9 mouse cellular contexts compared by ENCODE assay signal in genomic region chr8:113847606-113848080, GRCm38 (mm10). TPM values are rescaled to one million over a fixed set of nuclear protein-coding genes. Genes with fewer than 3 reads are reported as not detected.
DNase-seq lines count a peak whose midpoint lies in the region; ATAC-seq and TF ChIP-seq lines count a peak whose summit lies in the region.
"Had no signal": no experiment of that assay in that cellular context is flagged by ENCODE, and none has a peak within 500 bp of the region (broad histone marks: within the 10 kb centered on the region; RNA-seq: fewer than 3 reads in every experiment).

No protein-coding gene starts in this region.

- H3K4me1 ChIP-seq in kidney, embryonic 14.5 days (ENCODE audit: control insufficient read depth, insufficient read depth, low read length): peaks cover 10% of the 10 kb centered on the region; the same call in 1 of the 2 replicates
- H3K4me1 ChIP-seq in kidney, adult 2 months (ENCODE audit: control insufficient read depth, insufficient read depth, low read length): no peaks in the 10 kb centered on the region
- H3K4me1 ChIP-seq in cortical plate, adult 2 months (ENCODE audit: control insufficient read depth, insufficient read depth, low read length): no peaks in the 10 kb centered on the region; the same call in 1 of the 2 replicates
- H3K4me1 ChIP-seq in hindbrain, embryonic 12.5 days: peaks cover 9% of the 10 kb centered on the region; the same call in 1 of the 2 replicates
- peaks cover 10% of the 10 kb centered on the region; the same call in 1 of the 2 replicates for H3K4me1 ChIP-seq in midbrain, embryonic 16.5 days (ENCODE audit: control insufficient read depth, insufficient read depth, low read length)

- peaks cover 37% of the 10 kb centered on the region for H3K27me3 ChIP-seq in kidney, embryonic 14.5 days (ENCODE audit: control insufficient read depth, insufficient read depth, low read length)
- 0 out of 2 replicates have a peak, but pooled peaks cover 2% of the 10 kb centered on the region for H3K27me3 ChIP-seq in kidney, adult 2 months (replicated peaks; ENCODE audit: control insufficient read depth, insufficient read depth, low read length)
- H3K27me3 ChIP-seq in hindbrain, embryonic 12.5 days: peaks cover 42% of the 10 kb centered on the region
- H3K27me3 ChIP-seq in midbrain, embryonic 16.5 days (ENCODE audit: control insufficient read depth, insufficient read depth, low read depth, low read length): 0 out of 2 replicates have a peak, but pooled peaks cover 3% of the 10 kb centered on the region

- peak overlapping the region; percentile 55 for H3K4me3 ChIP-seq in kidney, embryonic 14.5 days (ENCODE audit: low read length)
- no peak overlapping the region for H3K4me3 ChIP-seq in kidney, adult 2 months (ENCODE audit: insufficient read depth, low read depth, low read length)
- H3K4me3 ChIP-seq in cortical plate, adult 2 months (ENCODE audit: insufficient read depth, low read length): peak overlapping the region; percentile 32
- H3K4me3 ChIP-seq in hindbrain, embryonic 12.5 days: peak overlapping the region; percentile 65
- H3K4me3 ChIP-seq in midbrain, embryonic 16.5 days (ENCODE audit: low read depth, low read length): peak overlapping the region; percentile 68

- DNase-seq in kidney, adult 2 months: no peak
- DNase-seq in urinary bladder, postnatal 4 days (ENCODE audit: low spot score in 2 of 2): no peak
- no peak for DNase-seq in adrenal gland, adult (ENCODE audit: inconsistent age in 2 of 2, low spot score in 1 of 2)
- DNase-seq in layer of hippocampus, postnatal 25 days (ENCODE audit: extremely low spot score in 1 of 2, low spot score in 1 of 2): no peak
- DNase-seq: right cerebral cortex, adult 18-20 months had no signal

- H3K36me3 ChIP-seq in kidney, embryonic 14.5 days (ENCODE audit: control insufficient read depth, insufficient read depth, low read length): no peaks in the 10 kb centered on the region
- no peaks in the 10 kb centered on the region for H3K36me3 ChIP-seq in kidney, adult 2 months (ENCODE audit: control insufficient read depth, insufficient read depth, low read length)
- H3K36me3 ChIP-seq in hindbrain, embryonic 12.5 days: no peaks in the 10 kb centered on the region
- H3K36me3 ChIP-seq in midbrain, embryonic 16.5 days (ENCODE audit: control insufficient read depth, insufficient read depth, low read length): no peaks in the 10 kb centered on the region

- H3K4me2 ChIP-seq in kidney, embryonic 14.5 days (replicated peaks; ENCODE audit: low read depth, low read length): peak overlapping the region; percentile 99
- peak overlapping the region; percentile 100 for H3K4me2 ChIP-seq in hindbrain, embryonic 12.5 days (replicated peaks)
- H3K4me2 ChIP-seq in midbrain, embryonic 16.5 days (ENCODE audit: low read length): peak overlapping the region; percentile 95

- TF ChIP-seq POLR2A in kidney, adult 2 months (IDR thresholded peaks at IDR 0.05; ENCODE audit: low read depth, low read length): no peak
- TF ChIP-seq POLR2A in cortical plate, adult 2 months (IDR thresholded peaks at IDR 0.05; ENCODE audit: extremely low read depth, insufficient read depth, low read length): no peak

- ATAC-seq in kidney, embryonic 14.5 days (ENCODE audit: low FRiP score, low TSS enrichment): 0 out of 2 replicates have a peak, but pooled peaks have one; percentile 2
- ATAC-seq in hindbrain, embryonic 12.5 days (ENCODE audit: low FRiP score): no peak
- ATAC-seq in midbrain, embryonic 16.5 days: 0 out of 2 replicates have a peak, but pooled peaks have one; percentile 44

- H3K9me3 ChIP-seq in kidney, embryonic 14.5 days (ENCODE audit: control insufficient read depth, low read length): peaks cover 4% of the 10 kb centered on the region; the same call in 1 of the 2 replicates
- no peaks in the 10 kb centered on the region for H3K9me3 ChIP-seq in hindbrain, embryonic 12.5 days (replicated peaks)
- no peaks in the 10 kb centered on the region for H3K9me3 ChIP-seq in midbrain, embryonic 16.5 days (replicated peaks; ENCODE audit: control insufficient read depth, low read length, poor library complexity, severe bottlenecking)

- WGBS in kidney, embryonic 14.5 days: 15% methylated on average over 12 of the region's 12 CpGs
- 28% methylated on average over 12 of the region's 12 CpGs for WGBS in kidney, adult 2 months
- 22% methylated on average over 12 of the region's 12 CpGs for WGBS in hindbrain, embryonic 12.5 days
- WGBS in midbrain, embryonic 16.5 days: 12% methylated on average over 12 of the region's 12 CpGs

- H3K9ac ChIP-seq in kidney, embryonic 14.5 days (ENCODE audit: low read depth, low read length): peak overlapping the region; percentile 58; the same call in 1 of the 2 replicates
- H3K9ac ChIP-seq in hindbrain, embryonic 12.5 days: peak overlapping the region; percentile 75
- H3K9ac ChIP-seq in midbrain, embryonic 16.5 days (ENCODE audit: low read depth, low read length): peak overlapping the region; percentile 83

- H3K27ac ChIP-seq in kidney, embryonic 14.5 days (ENCODE audit: low read depth, low read length): no peak overlapping the region
- no peak overlapping the region for H3K27ac ChIP-seq in kidney, adult 2 months (ENCODE audit: insufficient read depth, low read depth, low read length)
- H3K27ac ChIP-seq in cortical plate, adult 2 months (ENCODE audit: insufficient read depth, low read length): no peak overlapping the region
- no peak overlapping the region; the same call in 1 of the 2 replicates for H3K27ac ChIP-seq in hindbrain, embryonic 12.5 days
- H3K27ac ChIP-seq in midbrain, embryonic 16.5 days (ENCODE audit: low read length): peak overlapping the region; percentile 85

- TF ChIP-seq CTCF in kidney, adult 2 months (conservative IDR thresholded peaks at IDR 0.05; ENCODE audit: insufficient read depth, insufficient read length, low read depth, low read length): no peak
- TF ChIP-seq CTCF in cortical plate, adult 2 months (IDR thresholded peaks at IDR 0.05; ENCODE audit: extremely low read depth, insufficient read depth, low read length): no peak

RNA-seq across cellular contexts. Expression of gene Adamts18, which starts 0.9 kb away (rescaled TPM):
- polyA plus RNA-seq in kidney, embryonic 14.5 days (2014; fragmentation: Nextera tagmentation; extraction: Ambion mirVana): 3.1 and 3.5 TPM in 2 replicates
- polyA plus RNA-seq in kidney, adult 2 months (2012; rRNA removed): not detected in 2 replicates
- 0.71 and 0.83 TPM in 2 replicates for polyA plus RNA-seq in cortical plate, adult 2 months (2012; rRNA removed)
- 2.1 and 2.8 TPM in 2 replicates for polyA plus RNA-seq in hindbrain, embryonic 12.5 days (2016; fragmentation: Nextera tagmentation; extraction: Ambion mirVana)
- 2.1 and 3.8 TPM in 2 replicates for polyA plus RNA-seq in midbrain, embryonic 16.5 days (2015; fragmentation: Nextera tagmentation; extraction: Ambion mirVana)
- total RNA-seq in layer of hippocampus, postnatal 25 days (2021): 1 to 10 TPM; 2.5 to 3.0 TPM
